Mouse (Mus musculus): ENCODE measurements around the gene Hoxa11.
A peak's percentile ranks its signal among the peaks of the same experiment; 100 is the strongest.

- TF ChIP-seq CTCF (IDR thresholded peaks at IDR 0.05; ENCODE audit: borderline replicate concordance, insufficient read depth, low read depth, low read length): peak; percentile 88
- TF ChIP-seq POLR2A (IDR thresholded peaks at IDR 0.05; ENCODE audit: borderline replicate concordance, insufficient read depth, low read length): no peak
Observed at GRCm38 (mm10) chr6:52221337-52221992, 24.1 kb downstream of the Hoxa11 start, which contains the start of gene Hoxa7.

All from cerebellum, adult 2 months (tissue).